Comparison of ENCODE assay signal across 34 mouse cellular contexts in the genomic region with DNA sequence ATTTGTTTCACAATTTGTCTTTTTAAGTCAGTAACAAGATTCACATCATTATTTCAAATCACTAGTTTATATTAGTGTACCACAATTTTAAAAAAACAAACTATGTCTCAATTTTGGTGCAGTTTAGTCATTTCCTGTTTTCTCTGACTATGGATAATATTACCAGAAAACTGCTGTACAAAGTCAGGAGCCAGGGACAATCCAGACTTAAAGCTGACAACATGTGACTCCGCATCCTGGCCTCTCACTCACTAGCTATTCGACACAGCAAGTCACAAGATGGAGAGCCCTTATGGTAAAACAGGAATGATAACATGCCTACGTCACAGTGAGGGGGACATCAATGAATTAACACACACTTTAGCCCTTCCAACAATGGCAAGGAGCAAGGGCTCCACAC. TPM values are rescaled to one million over a fixed set of nuclear protein-coding genes. Genes with fewer than 3 reads are reported as not detected.
DNase-seq lines count a peak whose midpoint lies in the region; ATAC-seq and TF ChIP-seq lines count a peak whose summit lies in the region.
"Had no signal": no experiment of that assay in that cellular context is flagged by ENCODE, and none has a peak within 500 bp of the region (broad histone marks: within the 10 kb centered on the region; RNA-seq: fewer than 3 reads in every experiment).

No protein-coding gene starts in this region.

- WGBS in liver, postnatal 0 days (ENCODE audit: insufficient replicate concordance), result 78% methylated on average over 3 of the region's 3 CpGs

- TF ChIP-seq POLR2A in embryonic fibroblast, embryonic 13.5 days (IDR thresholded peaks at IDR 0.05; ENCODE audit: low read depth, low read length), result no peak

- H3K36me3 ChIP-seq in liver, postnatal 0 days (replicated peaks; ENCODE audit: insufficient read depth, low read length), result no peaks in the 10 kb centered on the region
- H3K36me3 ChIP-seq: heart, embryonic 13.5 days had no signal

- no peak for TF ChIP-seq CTCF in embryonic fibroblast, embryonic 13.5 days (IDR thresholded peaks at IDR 0.05; ENCODE audit: borderline replicate concordance, insufficient read depth, low read length)
- TF ChIP-seq CTCF in liver, postnatal 0 days (IDR thresholded peaks at IDR 0.05; ENCODE audit: low read depth), result no peak

- peaks cover 14% of the 10 kb centered on the region for H3K4me1 ChIP-seq in embryonic fibroblast, embryonic 13.5 days (ENCODE audit: control insufficient read depth, insufficient read depth, low read length)
- H3K4me1 ChIP-seq in liver, postnatal 0 days (ENCODE audit: insufficient read depth), result peaks cover 29% of the 10 kb centered on the region
- H3K4me1 ChIP-seq: embryonic facial prominence, embryonic 13.5 days had no signal

- no peak overlapping the region for H3K9ac ChIP-seq in liver, postnatal 0 days (replicated peaks)
- H3K9ac ChIP-seq: embryonic facial prominence, embryonic 13.5 days; heart, embryonic 13.5 days; liver, embryonic 14.5 days; neural tube, embryonic 13.5 days had no signal

- intact Hi-C loops in left cerebral cortex, postnatal 14 days (cut with DNase I), result no loop called here

- ATAC-seq in liver, postnatal 0 days, result no peak
- ATAC-seq: CD4-positive, CD25-positive, alpha-beta regulatory T cell, adult 4 months; forebrain, embryonic 16.5 days; hindbrain, postnatal 0 days; intestine, embryonic 16.5 days had no signal

- TF ChIP-seq EP300 in liver, postnatal 0 days (IDR thresholded peaks at IDR 0.05; ENCODE audit: low read depth), result peak; percentile 50; the same call in 1 of the 2 replicates

- H3K4me3 ChIP-seq in embryonic fibroblast, embryonic 13.5 days (ENCODE audit: insufficient read depth, low read length), result no peak overlapping the region
- no peak overlapping the region for H3K4me3 ChIP-seq in liver, postnatal 0 days (ENCODE audit: low read depth, low read length)
- H3K4me3 ChIP-seq: embryonic facial prominence, embryonic 13.5 days; heart, adult 2 months; heart, embryonic 13.5 days; left cerebral cortex, adult 2 months; neural tube, embryonic 13.5 days had no signal

- peak; percentile 56 for DNase-seq in 3T3-L1 (ENCODE audit: low read depth, low spot score)
- DNase-seq in 416B (ENCODE audit: low read depth), result peak; percentile 50
- no peak for DNase-seq in liver, postnatal 0 days
- DNase-seq in left cerebral cortex, postnatal 14 days (ENCODE audit: low spot score in 2 of 2), result no peak
- DNase-seq in spleen, postnatal 10 days (ENCODE audit: low spot score in 2 of 2), result no peak
- DNase-seq in cerebellum, postnatal 25 days, result no peak
- DNase-seq: adrenal gland, adult 8-10 months; cerebellum, adult 2 months; cerebellum, postnatal 36 days; embryo, embryonic 11 days; gastrocnemius, postnatal 10 days; heart, adult 2 months; heart, postnatal 14 days; layer of hippocampus, adult 9-11 months; lung, postnatal 10 days; midbrain, embryonic 14.5 days; retina, postnatal 1 day; right cerebral cortex, postnatal 25 days; spleen, adult 18-20 months; thymus, adult 2 months had no signal

- H3K27ac ChIP-seq in embryonic fibroblast, embryonic 13.5 days (ENCODE audit: insufficient read depth, low read length), result peak overlapping the region; percentile 49; the same call in 1 of the 2 replicates
- H3K27ac ChIP-seq in liver, postnatal 0 days (ENCODE audit: low read depth), result peak overlapping the region; percentile 88
- H3K27ac ChIP-seq: embryonic facial prominence, embryonic 13.5 days; heart, adult 2 months; heart, embryonic 13.5 days; hindbrain, postnatal 0 days; left cerebral cortex, adult 2 months; neural tube, embryonic 13.5 days had no signal

- H3K9me3 ChIP-seq in liver, postnatal 0 days (ENCODE audit: low read length), result no peaks in the 10 kb centered on the region
- H3K9me3 ChIP-seq: embryonic facial prominence, embryonic 13.5 days; heart, embryonic 13.5 days; neural tube, embryonic 13.5 days had no signal

- H3K27me3 ChIP-seq in liver, postnatal 0 days (ENCODE audit: insufficient read depth, low read length), result no peaks in the 10 kb centered on the region
- H3K27me3 ChIP-seq: embryonic facial prominence, embryonic 13.5 days; heart, embryonic 13.5 days; neural tube, embryonic 13.5 days had no signal

- H3K4me2 ChIP-seq in liver, postnatal 0 days (ENCODE audit: low read depth, low read length), result no peak overlapping the region
- H3K4me2 ChIP-seq: embryonic facial prominence, embryonic 13.5 days; heart, embryonic 13.5 days; neural tube, embryonic 13.5 days had no signal

RNA-seq across cellular contexts. Expression of a gene that starts 20.7 kb away (rescaled TPM):
- not detected in 2 replicates for polyA plus RNA-seq in embryonic fibroblast, embryonic 13.5 days (2011; ENCODE audit: insufficient read length, low read depth, missing spikeins)
- polyA plus RNA-seq in liver, postnatal 0 days (2015; fragmentation: Nextera tagmentation; extraction: Ambion mirVana), result not detected in 2 replicates
- total RNA-seq in left cerebral cortex, postnatal 14 days (2021), result under 1 TPM in 1 of 2 experiments, not detected in 1; 0.25 TPM
- total RNA-seq: heart, adult 2 months; hindbrain, postnatal 0 days had no signal
- polyA plus RNA-seq: CD4-positive, CD25-positive, alpha-beta regulatory T cell, adult 4 months; embryonic facial prominence, embryonic 13.5 days; heart, embryonic 13.5 days; hindbrain, embryonic 11.5 days; intestine, embryonic 16.5 days; kidney, embryonic 14.5 days; large intestine, adult 2 months; limb, embryonic 11.5 days; liver, embryonic 14.5 days; neural tube, embryonic 13.5 days; thymus, adult 2 months had no signal

RNA-seq across cellular contexts. Expression of a gene that starts 49.3 kb away (rescaled TPM):
- 202 and 238 TPM in 2 replicates for polyA plus RNA-seq in embryonic fibroblast, embryonic 13.5 days (2011; ENCODE audit: insufficient read length, low read depth, missing spikeins)
- polyA plus RNA-seq in liver, postnatal 0 days (2015; fragmentation: Nextera tagmentation; extraction: Ambion mirVana), result 84.0 and 93.8 TPM in 2 replicates
- total RNA-seq in left cerebral cortex, postnatal 14 days (2021), result 100 to 1,000 TPM; 169 to 181 TPM

Comparison
In these comparisons a context has a peak if more than half of its experiments do, and no peak if none do; other contexts are left out.
1. DNase-seq: peak in 3T3-L1 (single experiment) and 416B (single experiment); none in liver, postnatal 0 days (single experiment), left cerebral cortex, postnatal 14 days (0 of 2), spleen, postnatal 10 days (0 of 2) and cerebellum, postnatal 25 days (0 of 2).